Mouse (Mus musculus) ovary, postnatal 10 days (tissue): ENCODE results near the gene Tm2d1.

Experiments
- DNase-seq: peaks from one replicate; pipeline ENCODE4 v3.0.0; 2022; ENCODE audit warnings: low spot score

The Tm2d1 gene

GRCm38 (mm10) chr4:98321371-98322111 lies 61.6 kb downstream of the Tm2d1 start:
- peak; percentile 41 for DNase-seq

GRCm38 (mm10) chr4:98318769-98319168 lies 64.3 kb downstream of the Tm2d1 start:
- no peak for DNase-seq

- DNase-seq = no peak
These were observed 66.0 kb downstream of the Tm2d1 start for GRCm38 (mm10) chr4:98317149-98317548.
